Mouse (Mus musculus) ovary, adult 10 weeks (tissue): ENCODE data around the gene Mup1. TPM values are rescaled to one million over a fixed set of nuclear protein-coding genes. Genes with fewer than 3 reads are reported as not detected.

Experiments
- polyA plus RNA-seq: library from polyadenylated mRNA; stranded (reverse); fragments of 350-450 nt; fragmentation: Illumina TruSeq; extraction: RNeasy Lipid Tissue Mini Kit (QIAGEN cat#74804); gene quantifications from one replicate; pipeline ENCODE4 v1.2.3, GENCODE M21; 2014

The Mup1 gene
- not detected for polyA plus RNA-seq

GRCm38 (mm10) chr4:60501860-60502259, at the start of gene Mup1:
Gene Mup1, minus strand, starts transcription at chr4:60501960.

Other genes starting within 250 kb of the Mup1 start
- gene Mup9, start 80.0 kb downstream of the Mup1 start, polyA plus RNA-seq, result not detected
- not detected for gene Mup10, start 80.2 kb upstream of the Mup1 start, polyA plus RNA-seq
- not detected for gene Mup11, start 160.5 kb upstream of the Mup1 start, polyA plus RNA-seq
- not detected for gene Mup12, start 239.4 kb upstream of the Mup1 start, polyA plus RNA-seq